8 mouse cellular contexts compared by ENCODE assay signal in genomic region chr7:44868465-44868864, GRCm38 (mm10). TPM values are rescaled to one million over a fixed set of nuclear protein-coding genes. Genes with fewer than 3 reads are reported as not detected.
DNase-seq lines count a peak whose midpoint lies in the region; ATAC-seq and TF ChIP-seq lines count a peak whose summit lies in the region.

No protein-coding gene starts in this region.

- no peak for ATAC-seq in hindbrain, embryonic 15.5 days (ENCODE audit: low FRiP score, low read depth)
- ATAC-seq in liver, postnatal 0 days = no peak
- no peak for ATAC-seq in stomach, embryonic 15.5 days (ENCODE audit: insufficient read depth, low FRiP score, low read depth)

- no peak overlapping the region for H3K27ac ChIP-seq in bone marrow macrophage, adult 2 months (ENCODE audit: insufficient read depth, low read depth, low read length)
- H3K27ac ChIP-seq in hindbrain, embryonic 15.5 days (replicated peaks) = peak overlapping the region; percentile 98
- peak overlapping the region; percentile 96 for H3K27ac ChIP-seq in liver, postnatal 0 days (ENCODE audit: low read depth)
- peak overlapping the region; percentile 100 for H3K27ac ChIP-seq in stomach, embryonic 15.5 days

- peaks cover 32% of the 10 kb centered on the region for H3K4me1 ChIP-seq in bone marrow macrophage, adult 2 months (ENCODE audit: control insufficient read depth, insufficient read depth, low read length)
- peaks cover 56% of the 10 kb centered on the region for H3K4me1 ChIP-seq in hindbrain, embryonic 15.5 days (replicated peaks)
- peaks cover 56% of the 10 kb centered on the region for H3K4me1 ChIP-seq in liver, postnatal 0 days (ENCODE audit: insufficient read depth)
- peaks cover 51% of the 10 kb centered on the region for H3K4me1 ChIP-seq in stomach, embryonic 15.5 days

- no peak for TF ChIP-seq EP300 in liver, postnatal 0 days (IDR thresholded peaks at IDR 0.05; ENCODE audit: low read depth)

- WGBS in hindbrain, embryonic 15.5 days = 7% methylated on average over 16 of the region's 16 CpGs
- WGBS in liver, postnatal 0 days (ENCODE audit: insufficient replicate concordance) = 12% methylated on average over 16 of the region's 16 CpGs
- WGBS in stomach, embryonic 15.5 days = 5% methylated on average over 16 of the region's 16 CpGs

- peaks cover 16% of the 10 kb centered on the region for H3K36me3 ChIP-seq in hindbrain, embryonic 15.5 days
- H3K36me3 ChIP-seq in liver, postnatal 0 days (replicated peaks; ENCODE audit: insufficient read depth, low read length) = peaks cover 8% of the 10 kb centered on the region
- peaks cover 16% of the 10 kb centered on the region for H3K36me3 ChIP-seq in stomach, embryonic 15.5 days

- H3K27me3 ChIP-seq in hindbrain, embryonic 15.5 days = no peaks in the 10 kb centered on the region
- H3K27me3 ChIP-seq in liver, postnatal 0 days (ENCODE audit: insufficient read depth, low read length) = no peaks in the 10 kb centered on the region
- no peaks in the 10 kb centered on the region for H3K27me3 ChIP-seq in stomach, embryonic 15.5 days (replicated peaks)

- peak; percentile 47 for DNase-seq in adrenal gland, adult 2 months
- DNase-seq in adrenal gland, postnatal 25 days = no peak
- no peak for DNase-seq in liver, postnatal 0 days
- DNase-seq in thymus, postnatal 0 days (ENCODE audit: low spot score) = no peak
- DNase-seq in adrenal gland, adult 8-10 months = no peak

- H3K9me3 ChIP-seq in hindbrain, embryonic 15.5 days = no peaks in the 10 kb centered on the region
- H3K9me3 ChIP-seq in liver, postnatal 0 days (ENCODE audit: low read length) = no peaks in the 10 kb centered on the region
- no peaks in the 10 kb centered on the region for H3K9me3 ChIP-seq in stomach, embryonic 15.5 days

- peak overlapping the region; percentile 98 for H3K9ac ChIP-seq in hindbrain, embryonic 15.5 days
- peak overlapping the region; percentile 94 for H3K9ac ChIP-seq in liver, postnatal 0 days (replicated peaks)
- H3K9ac ChIP-seq in stomach, embryonic 15.5 days = peak overlapping the region; percentile 100; the same call in 1 of the 2 replicates

- no peak for TF ChIP-seq POLR2A in bone marrow macrophage, adult 2 months (IDR thresholded peaks at IDR 0.05; ENCODE audit: borderline replicate concordance, low read depth, low read length)

- no peak for TF ChIP-seq CTCF in bone marrow macrophage, adult 2 months (IDR thresholded peaks at IDR 0.05; ENCODE audit: low read depth, low read length)
- TF ChIP-seq CTCF in liver, postnatal 0 days (IDR thresholded peaks at IDR 0.05; ENCODE audit: low read depth) = no peak

- H3K4me2 ChIP-seq in hindbrain, embryonic 15.5 days = peak overlapping the region; percentile 86
- H3K4me2 ChIP-seq in liver, postnatal 0 days (ENCODE audit: low read depth, low read length) = peak overlapping the region; percentile 99
- H3K4me2 ChIP-seq in stomach, embryonic 15.5 days = peak overlapping the region; percentile 81

- H3K4me3 ChIP-seq in bone marrow macrophage, adult 2 months (ENCODE audit: insufficient read depth, low read length) = peak overlapping the region; percentile 81
- H3K4me3 ChIP-seq in hindbrain, embryonic 15.5 days = peak overlapping the region; percentile 83
- peak overlapping the region; percentile 81 for H3K4me3 ChIP-seq in liver, postnatal 0 days (ENCODE audit: low read depth, low read length)
- H3K4me3 ChIP-seq in stomach, embryonic 15.5 days (replicated peaks) = peak overlapping the region; percentile 97

RNA-seq across cellular contexts. Expression of gene Ptov1, which starts 1.1 kb away (rescaled TPM):
- 100 to 1,000 TPM; 227 TPM for total RNA-seq in adrenal gland, adult 2 months (2021)
- polyA plus RNA-seq in adrenal gland, adult 2 months (2012; rRNA removed) = 492 and 493 TPM in 2 replicates
- total RNA-seq in adrenal gland, postnatal 25 days (2021) = 309 and 326 TPM in 2 replicates
- polyA plus RNA-seq in bone marrow macrophage, adult 2 months (2012; ENCODE audit: insufficient read depth, insufficient read length, missing spikeins) = 90.1 and 105 TPM in 2 replicates
- 460 and 518 TPM in 2 replicates for polyA plus RNA-seq in hindbrain, embryonic 15.5 days (2015; fragmentation: Nextera tagmentation; extraction: Ambion mirVana)
- polyA plus RNA-seq in liver, postnatal 0 days (2015; fragmentation: Nextera tagmentation; extraction: Ambion mirVana) = 43.5 and 49.8 TPM in 2 replicates
- polyA plus RNA-seq in stomach, embryonic 15.5 days (2015; fragmentation: Nextera tagmentation; extraction: Ambion mirVana) = 291 and 320 TPM in 2 replicates
- polyA plus RNA-seq in thymus, postnatal 0 days (2015; fragmentation: Nextera tagmentation; extraction: Ambion mirVana) = 147 and 158 TPM in 2 replicates
- total RNA-seq in adrenal gland, adult 8-10 months (2022) = 100 to 1,000 TPM; 273 to 304 (median 292) TPM

RNA-seq across cellular contexts. Expression of gene Pnkp, which starts 11.5 kb away (rescaled TPM):
- 10 to 100 TPM; 36.3 to 42.8 TPM for total RNA-seq in adrenal gland, adult 2 months (2021)
- polyA plus RNA-seq in adrenal gland, adult 2 months (2012; rRNA removed) = 79.5 and 90.0 TPM in 2 replicates
- 53.2 and 55.8 TPM in 2 replicates for total RNA-seq in adrenal gland, postnatal 25 days (2021)
- polyA plus RNA-seq in bone marrow macrophage, adult 2 months (2012; ENCODE audit: insufficient read depth, insufficient read length, missing spikeins) = 31.2 and 48.7 TPM in 2 replicates
- 29.1 and 30.6 TPM in 2 replicates for polyA plus RNA-seq in hindbrain, embryonic 15.5 days (2015; fragmentation: Nextera tagmentation; extraction: Ambion mirVana)
- polyA plus RNA-seq in liver, postnatal 0 days (2015; fragmentation: Nextera tagmentation; extraction: Ambion mirVana) = 25.6 and 27.9 TPM in 2 replicates
- polyA plus RNA-seq in stomach, embryonic 15.5 days (2015; fragmentation: Nextera tagmentation; extraction: Ambion mirVana) = 25.5 and 32.7 TPM in 2 replicates
- polyA plus RNA-seq in thymus, postnatal 0 days (2015; fragmentation: Nextera tagmentation; extraction: Ambion mirVana) = 61.8 and 63.4 TPM in 2 replicates
- 10 to 100 TPM; 46.6 to 56.6 (median 53.6) TPM for total RNA-seq in adrenal gland, adult 8-10 months (2022)

RNA-seq across cellular contexts. Expression of gene Tbc1d17, which starts 19.6 kb away (rescaled TPM):
- 10 to 100 TPM; 51.0 to 72.6 TPM for total RNA-seq in adrenal gland, adult 2 months (2021)
- polyA plus RNA-seq in adrenal gland, adult 2 months (2012; rRNA removed) = 180 and 223 TPM in 2 replicates
- 62.1 and 88.5 TPM in 2 replicates for total RNA-seq in adrenal gland, postnatal 25 days (2021)
- polyA plus RNA-seq in bone marrow macrophage, adult 2 months (2012; ENCODE audit: insufficient read depth, insufficient read length, missing spikeins) = 69.5 and 76.1 TPM in 2 replicates
- polyA plus RNA-seq in hindbrain, embryonic 15.5 days (2015; fragmentation: Nextera tagmentation; extraction: Ambion mirVana) = 109 and 118 TPM in 2 replicates
- 28.2 and 30.5 TPM in 2 replicates for polyA plus RNA-seq in liver, postnatal 0 days (2015; fragmentation: Nextera tagmentation; extraction: Ambion mirVana)
- polyA plus RNA-seq in stomach, embryonic 15.5 days (2015; fragmentation: Nextera tagmentation; extraction: Ambion mirVana) = 64.5 and 72.0 TPM in 2 replicates
- 56.5 and 60.3 TPM in 2 replicates for polyA plus RNA-seq in thymus, postnatal 0 days (2015; fragmentation: Nextera tagmentation; extraction: Ambion mirVana)
- total RNA-seq in adrenal gland, adult 8-10 months (2022) = 10 to 100 TPM; 69.4 to 94.9 (median 86.1) TPM

RNA-seq across cellular contexts. Expression of gene Akt1s1, which starts 19.7 kb away (rescaled TPM):
- 100 to 1,000 TPM; 117 TPM for total RNA-seq in adrenal gland, adult 2 months (2021)
- polyA plus RNA-seq in adrenal gland, adult 2 months (2012; rRNA removed) = 650 and 890 TPM in 2 replicates
- total RNA-seq in adrenal gland, postnatal 25 days (2021) = 116 and 138 TPM in 2 replicates
- 36.9 and 45.3 TPM in 2 replicates for polyA plus RNA-seq in bone marrow macrophage, adult 2 months (2012; ENCODE audit: insufficient read depth, insufficient read length, missing spikeins)
- polyA plus RNA-seq in hindbrain, embryonic 15.5 days (2015; fragmentation: Nextera tagmentation; extraction: Ambion mirVana) = 90.1 and 99.1 TPM in 2 replicates
- polyA plus RNA-seq in liver, postnatal 0 days (2015; fragmentation: Nextera tagmentation; extraction: Ambion mirVana) = 36.9 and 38.6 TPM in 2 replicates
- 110 and 112 TPM in 2 replicates for polyA plus RNA-seq in stomach, embryonic 15.5 days (2015; fragmentation: Nextera tagmentation; extraction: Ambion mirVana)
- polyA plus RNA-seq in thymus, postnatal 0 days (2015; fragmentation: Nextera tagmentation; extraction: Ambion mirVana) = 47.3 and 49.2 TPM in 2 replicates
- total RNA-seq in adrenal gland, adult 8-10 months (2022) = 100 to 1,000 TPM; 106 to 137 (median 120) TPM

RNA-seq across cellular contexts. Expression of gene Med25, which starts 24.0 kb away (rescaled TPM):
- 100 to 1,000 TPM in 1 of 2 experiments, 10 to 100 TPM in 1; 80.8 to 105 TPM for total RNA-seq in adrenal gland, adult 2 months (2021)
- 635 and 723 TPM in 2 replicates for polyA plus RNA-seq in adrenal gland, adult 2 months (2012; rRNA removed)
- total RNA-seq in adrenal gland, postnatal 25 days (2021) = 93.7 and 103 TPM in 2 replicates
- polyA plus RNA-seq in bone marrow macrophage, adult 2 months (2012; ENCODE audit: insufficient read depth, insufficient read length, missing spikeins) = 32.3 and 33.4 TPM in 2 replicates
- polyA plus RNA-seq in hindbrain, embryonic 15.5 days (2015; fragmentation: Nextera tagmentation; extraction: Ambion mirVana) = 145 and 164 TPM in 2 replicates
- 35.6 and 37.7 TPM in 2 replicates for polyA plus RNA-seq in liver, postnatal 0 days (2015; fragmentation: Nextera tagmentation; extraction: Ambion mirVana)
- polyA plus RNA-seq in stomach, embryonic 15.5 days (2015; fragmentation: Nextera tagmentation; extraction: Ambion mirVana) = 88.7 and 91.0 TPM in 2 replicates
- polyA plus RNA-seq in thymus, postnatal 0 days (2015; fragmentation: Nextera tagmentation; extraction: Ambion mirVana) = 59.0 and 60.0 TPM in 2 replicates
- 100 to 1,000 TPM in 2 of 4 experiments, 10 to 100 TPM in 2; 85.0 to 118 (median 96.5) TPM for total RNA-seq in adrenal gland, adult 8-10 months (2022)
